Mouse (Mus musculus) thymus, adult 2 months (tissue): ENCODE measurements around the gene C1s1. TPM values are rescaled to one million over a fixed set of nuclear protein-coding genes. Genes with fewer than 3 reads are reported as not detected.
A peak's percentile ranks its signal among the peaks of the same experiment; 100 is the strongest.
"Not testable (repeated sequence)": the region's sequence is repeated elsewhere in the genome, so short reads cannot be mapped to it uniquely, and the experiment has no call there.

Experiments used
- DNase-seq: peaks from one replicate; pipeline ENCODE4 v3.0.0; 2021
- H3K27ac ChIP-seq: fragments of 200-500 bp; 2 replicates; pipeline ENCODE4 v1.5.1; 2012; ENCODE audit warnings: low read length, control low read depth; ENCODE audit not compliant: control insufficient read depth, insufficient read depth
- H3K27me3 ChIP-seq: fragments of 200-500 bp; 2 replicates; pipeline ENCODE4 v1.6.1; 2012; ENCODE audit warnings: mild to moderate bottlenecking, low read length, moderate library complexity, mixed read lengths; ENCODE audit not compliant: control insufficient read depth, insufficient read depth
- H3K36me3 ChIP-seq: fragments of 200-500 bp; 2 replicates; pipeline ENCODE4 v1.6.1; 2012; ENCODE audit warnings: mild to moderate bottlenecking, low read length, moderate library complexity; ENCODE audit not compliant: control insufficient read depth, insufficient read depth
- H3K4me1 ChIP-seq: fragments of 200-500 bp; replicated peaks from 2 replicates; pipeline ENCODE4 v1.6.1; 2012; ENCODE audit warnings: low read length; ENCODE audit not compliant: control insufficient read depth, insufficient read depth
- H3K4me3 ChIP-seq: fragments of 200-500 bp; 2 replicates; pipeline ENCODE4 v1.5.1; 2012; ENCODE audit warnings: mild to moderate bottlenecking, low read length, control low read depth, moderate library complexity; ENCODE audit not compliant: control insufficient read depth, insufficient read depth
- CTCF ChIP-seq: fragments of 200-500 bp; IDR thresholded peaks from 2 replicates; pipeline ENCODE4 v1.5.1; 2012; ENCODE audit warnings: mild to moderate bottlenecking, control low read depth, low read length, moderate library complexity, borderline replicate concordance; ENCODE audit not compliant: control insufficient read depth, poor library complexity, insufficient read depth; ENCODE audit errors: extremely low read depth
- POLR2A ChIP-seq: fragments of 200-500 bp; IDR thresholded peaks from 2 replicates; pipeline ENCODE4 v1.6.1; 2012; ENCODE audit warnings: mild to moderate bottlenecking, low read length, control low read depth, moderate library complexity; ENCODE audit not compliant: control insufficient read depth, poor library complexity, insufficient read depth; ENCODE audit errors: extremely low read depth
- WGBS: fragments of 180-500 bp; shearing (Covaris S2); methylation state at CpG from one replicate; pipeline ENCODE4 v1.1.7; 2018; 5-methylcytosine and 5-hydroxymethylcytosine counted together
- polyA plus RNA-seq: library from polyadenylated mRNA; depleted of rRNA; stranded (reverse); fragments of >200 nt; gene quantifications from 2 replicates; pipeline ENCODE4 v1.2.3, GENCODE M21; 2012

The C1s1 gene
- polyA plus RNA-seq, 1 experiment, result 26.8 TPM

- no peak within 1 kb of the TSS for H3K4me3 ChIP-seq
- 6% methylated on average over 6 of the region's 6 CpGs for WGBS
- H3K27ac ChIP-seq, result no peak within 1 kb of the TSS
- TF ChIP-seq POLR2A (no peak), CTCF (no peak)
- peak; percentile 43 for DNase-seq
- no peaks in the 10 kb centered on the region for H3K36me3 ChIP-seq
- 0 out of 2 replicates have a peak, but pooled peaks cover 2% of the 10 kb centered on the region for H3K4me1 ChIP-seq
- no peaks in the 10 kb centered on the region for H3K27me3 ChIP-seq
These were observed 29.8 kb downstream of the C1s1 start, which contains the start of gene C1ra for GRCm38 (mm10) chr6:124512355-124512836. Gene C1ra, plus strand, starts transcription at chr6:124512405.

- Histone ChIP-seq H3K27me3 (no peaks in the 10 kb centered on the region), H3K4me1 (0 out of 2 replicates have a peak, but pooled peaks cover 2% of the 10 kb centered on the region), H3K4me3 (no peak overlapping the region), H3K27ac (no peak overlapping the region), H3K36me3 (no peaks in the 10 kb centered on the region)
- no peak for TF ChIP-seq POLR2A
- WGBS, result 68% methylated on average over 6 of the region's 6 CpGs
- no peak for DNase-seq
These were observed 30.2 kb downstream of the C1s1 start for GRCm38 (mm10) chr6:124511936-124512335.

GRCm38 (mm10) chr6:124509192-124509591 is 33.0 kb downstream of the C1s1 start:
- H3K27ac ChIP-seq, H3K4me3 ChIP-seq, DNase-seq, H3K36me3 ChIP-seq, H3K27me3 ChIP-seq, H3K4me1 ChIP-seq: not testable (repeated sequence)
- 93% methylated on average over 5 of the region's 5 CpGs for WGBS

- WGBS, result 80% methylated on average over 10 of the region's 10 CpGs
- 0 out of 2 replicates have a peak, but pooled peaks cover 2% of the 10 kb centered on the region for H3K4me1 ChIP-seq
- no peak overlapping the region for H3K27ac ChIP-seq
- no peaks in the 10 kb centered on the region for H3K36me3 ChIP-seq
- TF ChIP-seq POLR2A (no peak), CTCF (no peak)
- no peak overlapping the region for H3K4me3 ChIP-seq
- DNase-seq, result no peak
- no peaks in the 10 kb centered on the region for H3K27me3 ChIP-seq
These were observed 33.9 kb downstream of the C1s1 start for GRCm38 (mm10) chr6:124508292-124508691.

- no peaks in the 10 kb centered on the region for H3K4me1 ChIP-seq
- H3K27me3 ChIP-seq, result no peaks in the 10 kb centered on the region
- H3K36me3 ChIP-seq, result no peaks in the 10 kb centered on the region
- TF ChIP-seq POLR2A, result no peak
- TF ChIP-seq CTCF, result no peak
- H3K4me3 ChIP-seq, result no peak overlapping the region
- H3K27ac ChIP-seq, result no peak overlapping the region
- 93% methylated on average over 6 of the region's 6 CpGs for WGBS
- DNase-seq, result no peak
These were observed 35.2 kb downstream of the C1s1 start for GRCm38 (mm10) chr6:124506991-124507390.

- WGBS, result 16% methylated on average over 4 of the region's 4 CpGs
- TF ChIP-seq CTCF (no peak), POLR2A (no peak)
- Histone ChIP-seq H3K4me3 (no peak overlapping the region), H3K27me3 (no peaks in the 10 kb centered on the region), H3K4me1 (no peaks in the 10 kb centered on the region), H3K27ac (no peak overlapping the region), H3K36me3 (no peaks in the 10 kb centered on the region)
- DNase-seq, result no peak
These were observed 37.1 kb downstream of the C1s1 start for GRCm38 (mm10) chr6:124505028-124505427.

GRCm38 (mm10) chr6:124502021-124502420 is 40.1 kb downstream of the C1s1 start:
- DNase-seq, result no peak
- H3K27me3 ChIP-seq, result no peaks in the 10 kb centered on the region
- H3K36me3 ChIP-seq, result no peaks in the 10 kb centered on the region
- peaks cover 2% of the 10 kb centered on the region; the same call in 1 of the 2 replicates for H3K4me1 ChIP-seq
- no peak overlapping the region for H3K4me3 ChIP-seq
- H3K27ac ChIP-seq, result no peak overlapping the region
- TF ChIP-seq CTCF (no peak), POLR2A (no peak)
- WGBS, result 91% methylated on average over 5 of the region's 5 CpGs
